Mouse (Mus musculus) testis, adult 2 months (tissue): ENCODE measurements at regions not wholly inside any gene's neighbourhood (a gene's known extent, or its start where the extent isn't known, plus 50 kb on each side); places are given as distances from the start of the nearest gene placed in this dataset.

ENCODE experiments used
- CTCF ChIP-seq: fragments of 200-500 bp; IDR thresholded peaks from 2 replicates; pipeline ENCODE4 v1.5.1; 2012; ENCODE audit warnings: low read depth, mild to moderate bottlenecking, inconsistent platforms, low read length, moderate library complexity; ENCODE audit not compliant: control insufficient read depth, insufficient read depth, insufficient replicate concordance
- POLR2A ChIP-seq: fragments of 200-500 bp; IDR thresholded peaks from 2 replicates; pipeline ENCODE4 v1.6.1; 2012; ENCODE audit warnings: low read depth, mild to moderate bottlenecking, inconsistent platforms, low read length, moderate library complexity; ENCODE audit not compliant: control insufficient read depth

GRCm38 (mm10) chrX:166980504-166980903 lies 228.6 kb downstream of the Tmsb4x start:
- TF ChIP-seq POLR2A = no peak
- no peak for TF ChIP-seq CTCF
